8 mouse cellular contexts compared by ENCODE assay signal in the genomic region with DNA sequence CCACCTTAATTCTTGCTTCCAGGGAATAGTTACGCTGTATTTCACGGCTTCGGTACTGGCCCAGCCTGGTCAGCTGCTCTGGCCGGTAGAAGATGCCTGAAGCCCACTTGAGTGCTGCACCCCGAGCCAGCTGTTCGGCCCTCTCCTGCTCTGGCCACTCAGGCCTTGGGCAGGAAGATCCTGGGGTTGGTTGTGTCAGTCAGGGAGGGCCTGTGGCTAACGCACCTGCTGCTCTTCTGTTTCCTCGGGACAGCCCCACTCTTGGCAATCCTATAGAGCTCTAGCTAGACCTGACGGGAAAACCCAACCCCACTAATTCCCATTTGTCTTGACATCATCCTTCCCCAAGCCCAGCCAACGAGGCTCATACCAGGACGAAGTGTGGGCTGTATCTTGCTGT. TPM values are rescaled to one million over a fixed set of nuclear protein-coding genes. Genes with fewer than 3 reads are reported as not detected.
A peak's percentile ranks its signal among the peaks of the same experiment; 100 is the strongest.
DNase-seq lines count a peak whose midpoint lies in the region; ATAC-seq and TF ChIP-seq lines count a peak whose summit lies in the region.

No protein-coding gene starts in this region.

- 70% methylated on average over 11 of the region's 11 CpGs for WGBS in hindbrain, embryonic 14.5 days
- WGBS in hindbrain, embryonic 11.5 days, result 68% methylated on average over 11 of the region's 11 CpGs
- 72% methylated on average over 11 of the region's 11 CpGs for WGBS in limb, embryonic 10.5 days
- 68% methylated on average over 11 of the region's 11 CpGs for WGBS in stomach, embryonic 16.5 days

- TF ChIP-seq POLR2A in testis, adult 2 months (IDR thresholded peaks at IDR 0.05; ENCODE audit: control insufficient read depth, low read depth, low read length), result no peak

- H3K4me3 ChIP-seq in hindbrain, embryonic 14.5 days (replicated peaks; ENCODE audit: low read length), result peak overlapping the region; percentile 3; the same call in 1 of the 2 replicates
- H3K4me3 ChIP-seq in hindbrain, embryonic 11.5 days (ENCODE audit: low read depth, low read length), result no peak overlapping the region
- peak overlapping the region; percentile 55 for H3K4me3 ChIP-seq in testis, adult 2 months (ENCODE audit: control insufficient read depth, low read depth, low read length)
- H3K4me3 ChIP-seq in limb, embryonic 10.5 days, result peak overlapping the region; percentile 20; the same call in 1 of the 2 replicates
- H3K4me3 ChIP-seq in stomach, embryonic 16.5 days (replicated peaks; ENCODE audit: low read length), result peak overlapping the region; percentile 5; the same call in 1 of the 2 replicates

- H3K4me2 ChIP-seq in hindbrain, embryonic 14.5 days (replicated peaks), result no peak overlapping the region
- no peak overlapping the region for H3K4me2 ChIP-seq in hindbrain, embryonic 11.5 days (replicated peaks; ENCODE audit: low read depth, low read length)
- peak overlapping the region; percentile 14; the same call in 1 of the 2 replicates for H3K4me2 ChIP-seq in stomach, embryonic 16.5 days (ENCODE audit: low read depth, low read length)

- peaks cover 27% of the 10 kb centered on the region for H3K4me1 ChIP-seq in hindbrain, embryonic 14.5 days (replicated peaks; ENCODE audit: control insufficient read depth, insufficient read depth, low read length)
- H3K4me1 ChIP-seq in hindbrain, embryonic 11.5 days (replicated peaks; ENCODE audit: control insufficient read depth, insufficient read depth, low read length), result peaks cover 10% of the 10 kb centered on the region; the same call in 1 of the 2 replicates
- H3K4me1 ChIP-seq in testis, adult 2 months (ENCODE audit: control insufficient read depth, insufficient read depth, low read length), result peaks cover 16% of the 10 kb centered on the region
- peaks cover 40% of the 10 kb centered on the region for H3K4me1 ChIP-seq in limb, embryonic 10.5 days
- peaks cover 22% of the 10 kb centered on the region for H3K4me1 ChIP-seq in stomach, embryonic 16.5 days (ENCODE audit: control insufficient read depth, insufficient read depth, low read length)

- peaks cover 9% of the 10 kb centered on the region for H3K36me3 ChIP-seq in hindbrain, embryonic 14.5 days (replicated peaks; ENCODE audit: control insufficient read depth, insufficient read depth)
- H3K36me3 ChIP-seq in hindbrain, embryonic 11.5 days (ENCODE audit: control insufficient read depth, insufficient read depth, low read length), result peaks cover 3% of the 10 kb centered on the region; the same call in 1 of the 2 replicates
- H3K36me3 ChIP-seq in testis, adult 2 months (ENCODE audit: control insufficient read depth, insufficient read depth, low read length), result no peaks in the 10 kb centered on the region; the same call in 1 of the 2 replicates
- H3K36me3 ChIP-seq in limb, embryonic 10.5 days, result peaks cover 18% of the 10 kb centered on the region
- no peaks in the 10 kb centered on the region for H3K36me3 ChIP-seq in stomach, embryonic 16.5 days (ENCODE audit: control insufficient read depth, insufficient read depth, low read length)

- DNase-seq in hindbrain, embryonic 14.5 days (ENCODE audit: low spot score), result no peak
- DNase-seq in hindbrain, embryonic 11.5 days (ENCODE audit: low spot score), result no peak
- no peak for DNase-seq in testis, postnatal 10 days (ENCODE audit: low spot score)
- DNase-seq in limb, embryonic 10.5 days (ENCODE audit: low spot score), result no peak
- DNase-seq in adrenal gland, adult 8-10 months, result no peak

- H3K27ac ChIP-seq in hindbrain, embryonic 14.5 days, result 0 out of 2 replicates have a peak overlapping the region, but pooled peaks have one; percentile 20
- H3K27ac ChIP-seq in hindbrain, embryonic 11.5 days (ENCODE audit: low read depth, low read length), result no peak overlapping the region
- H3K27ac ChIP-seq in testis, adult 2 months (ENCODE audit: control insufficient read depth, insufficient read depth, low read depth, low read length), result peak overlapping the region; percentile 78
- no peak overlapping the region for H3K27ac ChIP-seq in limb, embryonic 10.5 days
- no peak overlapping the region for H3K27ac ChIP-seq in stomach, embryonic 16.5 days (ENCODE audit: low read length)

- ATAC-seq in hindbrain, embryonic 14.5 days (ENCODE audit: low FRiP score), result no peak
- no peak for ATAC-seq in hindbrain, embryonic 11.5 days (ENCODE audit: low FRiP score)
- no peak for ATAC-seq in stomach, embryonic 16.5 days (ENCODE audit: insufficient read depth, low FRiP score)
- no peak for ATAC-seq in megakaryocyte progenitor cell, adult 5-6 weeks (replicated peaks; ENCODE audit: poor library complexity)

- TF ChIP-seq CTCF in testis, adult 2 months (IDR thresholded peaks at IDR 0.05; ENCODE audit: control insufficient read depth, insufficient read depth, insufficient replicate concordance, low read depth, low read length), result no peak

- H3K27me3 ChIP-seq in hindbrain, embryonic 14.5 days (ENCODE audit: control insufficient read depth, insufficient read depth, low read length), result 0 out of 2 replicates have a peak, but pooled peaks cover 6% of the 10 kb centered on the region
- peaks cover 6% of the 10 kb centered on the region for H3K27me3 ChIP-seq in hindbrain, embryonic 11.5 days (ENCODE audit: control insufficient read depth, insufficient read depth, low read length)
- no peaks in the 10 kb centered on the region for H3K27me3 ChIP-seq in testis, adult 2 months (ENCODE audit: control insufficient read depth, insufficient read depth, low read length)
- H3K27me3 ChIP-seq in limb, embryonic 10.5 days (ENCODE audit: low read depth, poor library complexity, severe bottlenecking), result peaks cover 29% of the 10 kb centered on the region
- peaks cover 5% of the 10 kb centered on the region; the same call in 1 of the 2 replicates for H3K27me3 ChIP-seq in stomach, embryonic 16.5 days (ENCODE audit: control insufficient read depth, insufficient read depth, low read length)

- peak overlapping the region; percentile 6; the same call in 1 of the 2 replicates for H3K9ac ChIP-seq in hindbrain, embryonic 14.5 days
- H3K9ac ChIP-seq in hindbrain, embryonic 11.5 days (ENCODE audit: low read depth, low read length), result no peak overlapping the region
- H3K9ac ChIP-seq in stomach, embryonic 16.5 days (ENCODE audit: low read length), result no peak overlapping the region

- no peaks in the 10 kb centered on the region for H3K9me3 ChIP-seq in hindbrain, embryonic 14.5 days (ENCODE audit: control insufficient read depth, low read length)
- H3K9me3 ChIP-seq in hindbrain, embryonic 11.5 days (ENCODE audit: control insufficient read depth, low read length), result no peaks in the 10 kb centered on the region
- H3K9me3 ChIP-seq in limb, embryonic 10.5 days (replicated peaks), result no peaks in the 10 kb centered on the region
- no peaks in the 10 kb centered on the region for H3K9me3 ChIP-seq in stomach, embryonic 16.5 days (replicated peaks; ENCODE audit: control insufficient read depth, low read length)

RNA-seq across cellular contexts. Expression of gene Exoc3l, which starts 0.6 kb away (rescaled TPM):
- 9.5 and 12.2 TPM in 2 replicates for polyA plus RNA-seq in hindbrain, embryonic 14.5 days (2014; fragmentation: Nextera tagmentation; extraction: Ambion mirVana)
- polyA plus RNA-seq in hindbrain, embryonic 11.5 days (2014; fragmentation: Nextera tagmentation; extraction: Ambion mirVana), result 6.0 and 10.0 TPM in 2 replicates
- polyA plus RNA-seq in testis, adult 2 months (2012; rRNA removed), result 28.2 and 28.5 TPM in 2 replicates
- polyA plus RNA-seq in limb, embryonic 10.5 days (2016; fragmentation: Nextera tagmentation; extraction: Ambion mirVana), result 11.5 and 15.1 TPM in 2 replicates
- 8.7 and 11.9 TPM in 2 replicates for polyA plus RNA-seq in stomach, embryonic 16.5 days (2015; fragmentation: Nextera tagmentation; extraction: Ambion mirVana)
- total RNA-seq in megakaryocyte progenitor cell, adult 5-6 weeks (2015), result 0.52 and 0.61 TPM in 2 replicates
- total RNA-seq in megakaryocyte progenitor cell, adult 5-6 weeks (2017), result 0.20 and 1.6 TPM in 2 replicates
- 10 to 100 TPM; 20.0 to 57.6 (median 36.8) TPM for total RNA-seq in adrenal gland, adult 8-10 months (2022)

RNA-seq across cellular contexts. Expression of gene E2f4, which starts 2.2 kb away (rescaled TPM):
- 43.5 and 48.2 TPM in 2 replicates for polyA plus RNA-seq in hindbrain, embryonic 14.5 days (2014; fragmentation: Nextera tagmentation; extraction: Ambion mirVana)
- polyA plus RNA-seq in hindbrain, embryonic 11.5 days (2014; fragmentation: Nextera tagmentation; extraction: Ambion mirVana), result 96.7 and 97.1 TPM in 2 replicates
- polyA plus RNA-seq in testis, adult 2 months (2012; rRNA removed), result 64.1 and 67.7 TPM in 2 replicates
- polyA plus RNA-seq in limb, embryonic 10.5 days (2016; fragmentation: Nextera tagmentation; extraction: Ambion mirVana), result 144 and 160 TPM in 2 replicates
- 72.0 and 74.0 TPM in 2 replicates for polyA plus RNA-seq in stomach, embryonic 16.5 days (2015; fragmentation: Nextera tagmentation; extraction: Ambion mirVana)
- total RNA-seq in megakaryocyte progenitor cell, adult 5-6 weeks (2015), result 121 and 126 TPM in 2 replicates
- total RNA-seq in megakaryocyte progenitor cell, adult 5-6 weeks (2017), result 47.0 and 53.6 TPM in 2 replicates
- 10 to 100 TPM; 39.5 to 53.6 (median 42.0) TPM for total RNA-seq in adrenal gland, adult 8-10 months (2022)

RNA-seq across cellular contexts. Expression of gene 4931428F04Rik, which starts 5.6 kb away (rescaled TPM):
- polyA plus RNA-seq in hindbrain, embryonic 14.5 days (2014; fragmentation: Nextera tagmentation; extraction: Ambion mirVana), result 101 and 120 TPM in 2 replicates
- 31.7 and 40.2 TPM in 2 replicates for polyA plus RNA-seq in hindbrain, embryonic 11.5 days (2014; fragmentation: Nextera tagmentation; extraction: Ambion mirVana)
- 78.2 and 90.9 TPM in 2 replicates for polyA plus RNA-seq in testis, adult 2 months (2012; rRNA removed)
- 13.9 and 19.2 TPM in 2 replicates for polyA plus RNA-seq in limb, embryonic 10.5 days (2016; fragmentation: Nextera tagmentation; extraction: Ambion mirVana)
- polyA plus RNA-seq in stomach, embryonic 16.5 days (2015; fragmentation: Nextera tagmentation; extraction: Ambion mirVana), result 8.0 and 9.2 TPM in 2 replicates
- total RNA-seq in megakaryocyte progenitor cell, adult 5-6 weeks (2015), result 2.1 and 4.2 TPM in 2 replicates
- total RNA-seq in megakaryocyte progenitor cell, adult 5-6 weeks (2017), result 1.5 and 1.8 TPM in 2 replicates
- total RNA-seq in adrenal gland, adult 8-10 months (2022), result 1 to 10 TPM; 2.6 to 5.0 (median 4.6) TPM

RNA-seq across cellular contexts. Expression of gene Elmo3, which starts 10.1 kb away (rescaled TPM):
- 1.1 and 1.6 TPM in 2 replicates for polyA plus RNA-seq in hindbrain, embryonic 14.5 days (2014; fragmentation: Nextera tagmentation; extraction: Ambion mirVana)
- 1.7 and 2.6 TPM in 2 replicates for polyA plus RNA-seq in hindbrain, embryonic 11.5 days (2014; fragmentation: Nextera tagmentation; extraction: Ambion mirVana)
- polyA plus RNA-seq in testis, adult 2 months (2012; rRNA removed), result 3.5 and 5.0 TPM in 2 replicates
- polyA plus RNA-seq in limb, embryonic 10.5 days (2016; fragmentation: Nextera tagmentation; extraction: Ambion mirVana), result 1.9 and 2.7 TPM in 2 replicates
- 18.9 and 19.4 TPM in 2 replicates for polyA plus RNA-seq in stomach, embryonic 16.5 days (2015; fragmentation: Nextera tagmentation; extraction: Ambion mirVana)
- total RNA-seq in megakaryocyte progenitor cell, adult 5-6 weeks (2015), result 0.49 and 0.71 TPM in 2 replicates
- 0.33 and 0.88 TPM in 2 replicates for total RNA-seq in megakaryocyte progenitor cell, adult 5-6 weeks (2017)
- total RNA-seq in adrenal gland, adult 8-10 months (2022), result 10 to 100 TPM in 2 of 4 experiments, 1 to 10 TPM in 2; 7.0 to 14.0 (median 9.3) TPM

RNA-seq across cellular contexts. Expression of gene Nol3, which starts 19.3 kb away (rescaled TPM):
- polyA plus RNA-seq in hindbrain, embryonic 14.5 days (2014; fragmentation: Nextera tagmentation; extraction: Ambion mirVana), result 4.0 and 4.3 TPM in 2 replicates
- 2.7 and 3.1 TPM in 2 replicates for polyA plus RNA-seq in hindbrain, embryonic 11.5 days (2014; fragmentation: Nextera tagmentation; extraction: Ambion mirVana)
- polyA plus RNA-seq in testis, adult 2 months (2012; rRNA removed), result 0.09 and 0.11 TPM in 2 replicates
- 0.40 and 0.45 TPM in 2 replicates for polyA plus RNA-seq in limb, embryonic 10.5 days (2016; fragmentation: Nextera tagmentation; extraction: Ambion mirVana)
- 1.3 and 2.3 TPM in 2 replicates for polyA plus RNA-seq in stomach, embryonic 16.5 days (2015; fragmentation: Nextera tagmentation; extraction: Ambion mirVana)
- total RNA-seq in megakaryocyte progenitor cell, adult 5-6 weeks (2015), result not detected in 2 replicates
- 0.04 TPM in 1 of 2 replicates, not detected in the other for total RNA-seq in megakaryocyte progenitor cell, adult 5-6 weeks (2017)
- total RNA-seq in adrenal gland, adult 8-10 months (2022), result 10 to 100 TPM in 1 of 4 experiments, 1 to 10 TPM in 3; 5.5 to 11.7 (median 6.5) TPM

Comparison
In these comparisons a context has a peak if more than half of its experiments do, and no peak if none do; other contexts are left out.
1. H3K27ac ChIP-seq: peak in hindbrain, embryonic 14.5 days (single experiment) and testis, adult 2 months (single experiment); none in hindbrain, embryonic 11.5 days (single experiment), limb, embryonic 10.5 days (single experiment) and stomach, embryonic 16.5 days (single experiment).